In the genomic region with DNA sequence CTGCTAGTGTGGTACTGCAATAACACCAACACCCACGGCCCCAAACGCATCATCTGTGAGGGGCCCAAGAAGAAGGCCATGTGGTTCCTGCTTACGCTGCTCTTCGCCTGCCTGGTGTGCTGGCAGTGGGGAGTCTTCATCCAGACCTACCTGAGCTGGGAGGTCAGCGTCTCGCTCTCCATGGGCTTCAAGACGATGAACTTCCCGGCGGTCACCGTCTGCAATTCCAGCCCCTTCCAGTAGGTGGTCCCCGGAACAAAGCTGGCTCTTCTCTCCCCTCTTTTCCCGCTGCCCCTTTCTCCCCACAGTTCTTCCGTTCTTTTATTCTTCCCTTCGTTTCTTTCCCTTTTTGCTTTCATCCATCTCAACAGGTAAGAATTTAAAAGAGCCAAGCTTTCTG, we compare ENCODE assay signal across 9 mouse cellular contexts. TPM values are rescaled to one million over a fixed set of nuclear protein-coding genes. Genes with fewer than 3 reads are reported as not detected.
A peak's percentile ranks its signal among the peaks of the same experiment; 100 is the strongest.
DNase-seq lines count a peak whose midpoint lies in the region; ATAC-seq and TF ChIP-seq lines count a peak whose summit lies in the region.
"Had no signal": no experiment of that assay in that cellular context is flagged by ENCODE, and none has a peak within 500 bp of the region (broad histone marks: within the 10 kb centered on the region; RNA-seq: fewer than 3 reads in every experiment).

No protein-coding gene starts in this region.

- peak; percentile 54 for DNase-seq in kidney, adult 18-20 months
- no peak for DNase-seq in kidney, adult 11 months
- DNase-seq in ZHBTc4 (ENCODE audit: low read depth, low spot score), result peak; percentile 57
- peak; percentile 80 for DNase-seq in embryonic facial prominence, embryonic 10.5 days (ENCODE audit: low spot score)
- DNase-seq in heart, postnatal 36 days, result peak; percentile 9 to 48
- no peak for DNase-seq in midbrain, postnatal 0 days (ENCODE audit: low spot score)
- DNase-seq in gastrocnemius, postnatal 36 days, result no peak
- DNase-seq: liver, embryonic 13.5 days had no signal

- peaks cover 9% of the 10 kb centered on the region; the same call in 1 of the 2 replicates for H3K4me1 ChIP-seq in embryonic facial prominence, embryonic 10.5 days
- H3K4me1 ChIP-seq in limb, embryonic 12.5 days (replicated peaks), result no peaks in the 10 kb centered on the region
- H3K4me1 ChIP-seq in midbrain, postnatal 0 days (ENCODE audit: insufficient read depth, low read length), result no peaks in the 10 kb centered on the region
- H3K4me1 ChIP-seq: liver, embryonic 13.5 days had no signal

- H3K36me3 ChIP-seq in embryonic facial prominence, embryonic 10.5 days (replicated peaks), result no peaks in the 10 kb centered on the region
- H3K36me3 ChIP-seq in limb, embryonic 12.5 days, result no peaks in the 10 kb centered on the region
- no peaks in the 10 kb centered on the region for H3K36me3 ChIP-seq in midbrain, postnatal 0 days (ENCODE audit: insufficient read depth, low read length)
- H3K36me3 ChIP-seq: liver, embryonic 13.5 days had no signal

- peaks cover 5% of the 10 kb centered on the region; the same call in 1 of the 2 replicates for H3K27me3 ChIP-seq in embryonic facial prominence, embryonic 10.5 days (replicated peaks; ENCODE audit: low read depth, poor library complexity, severe bottlenecking)
- 0 out of 2 replicates have a peak, but pooled peaks cover 6% of the 10 kb centered on the region for H3K27me3 ChIP-seq in limb, embryonic 12.5 days
- no peaks in the 10 kb centered on the region for H3K27me3 ChIP-seq in midbrain, postnatal 0 days (ENCODE audit: insufficient read depth, low read length)
- H3K27me3 ChIP-seq: liver, embryonic 13.5 days had no signal

- TF ChIP-seq CTCF in midbrain, postnatal 0 days (IDR thresholded peaks at IDR 0.05), result peak; percentile 64

- intact Hi-C loops in heart, postnatal 36 days (cut with DNase I), result loop anchor here (2.0 kb wide), 1 partner anchor 65 kb away; no protein-coding TSS in a partner anchor
- intact Hi-C loops in gastrocnemius, postnatal 36 days (cut with DNase I), result loop anchor here (5.0 kb wide), 1 partner anchor 63 kb away; no protein-coding TSS in a partner anchor

- no peaks in the 10 kb centered on the region for H3K9me3 ChIP-seq in embryonic facial prominence, embryonic 10.5 days
- H3K9me3 ChIP-seq in limb, embryonic 12.5 days, result no peaks in the 10 kb centered on the region
- no peaks in the 10 kb centered on the region for H3K9me3 ChIP-seq in midbrain, postnatal 0 days (ENCODE audit: low read length)
- H3K9me3 ChIP-seq: liver, embryonic 13.5 days had no signal

- 12% methylated on average over 14 of the region's 14 CpGs for WGBS in embryonic facial prominence, embryonic 10.5 days
- 12% methylated on average over 14 of the region's 14 CpGs for WGBS in limb, embryonic 12.5 days
- 8% methylated on average over 14 of the region's 14 CpGs for WGBS in midbrain, postnatal 0 days

- ATAC-seq in limb, embryonic 12.5 days (ENCODE audit: insufficient number of reproducible peaks, insufficient read depth, low FRiP score, low TSS enrichment, low read depth), result no peak
- ATAC-seq in midbrain, postnatal 0 days (ENCODE audit: low FRiP score), result no peak

- peak overlapping the region; percentile 27 for H3K4me3 ChIP-seq in embryonic facial prominence, embryonic 10.5 days
- H3K4me3 ChIP-seq in limb, embryonic 12.5 days (replicated peaks), result 0 out of 2 replicates have a peak overlapping the region, but pooled peaks have one; percentile 3
- no peak overlapping the region for H3K4me3 ChIP-seq in midbrain, postnatal 0 days (ENCODE audit: low read depth, low read length)
- H3K4me3 ChIP-seq: liver, embryonic 13.5 days had no signal

- 0 out of 2 replicates have a peak overlapping the region, but pooled peaks have one; percentile 27 for H3K27ac ChIP-seq in embryonic facial prominence, embryonic 10.5 days (replicated peaks)
- no peak overlapping the region for H3K27ac ChIP-seq in limb, embryonic 12.5 days
- H3K27ac ChIP-seq in midbrain, postnatal 0 days (ENCODE audit: low read depth, low read length), result no peak overlapping the region
- H3K27ac ChIP-seq: liver, embryonic 13.5 days had no signal

- peak overlapping the region; percentile 42 for H3K4me2 ChIP-seq in limb, embryonic 12.5 days
- peak overlapping the region; percentile 6; the same call in 1 of the 2 replicates for H3K4me2 ChIP-seq in midbrain, postnatal 0 days (ENCODE audit: low read depth, low read length, poor library complexity, severe bottlenecking)
- H3K4me2 ChIP-seq: liver, embryonic 13.5 days had no signal

- no peak overlapping the region for H3K9ac ChIP-seq in limb, embryonic 12.5 days (replicated peaks)
- no peak overlapping the region for H3K9ac ChIP-seq in midbrain, postnatal 0 days (replicated peaks; ENCODE audit: low read length, poor library complexity, severe bottlenecking)
- H3K9ac ChIP-seq: liver, embryonic 13.5 days had no signal

RNA-seq across cellular contexts. Expression of a gene that starts 34.5 kb away (rescaled TPM):
- 0.45 and 1.3 TPM in 2 replicates for polyA plus RNA-seq in embryonic facial prominence, embryonic 10.5 days (2016; fragmentation: Nextera tagmentation; extraction: Ambion mirVana)
- not detected for total RNA-seq in heart, postnatal 36 days (2021)
- not detected in 2 replicates for polyA plus RNA-seq in limb, embryonic 12.5 days (2016; fragmentation: Nextera tagmentation; extraction: Ambion mirVana)
- 0.09 and 0.60 TPM in 2 replicates for total RNA-seq in midbrain, postnatal 0 days (2014; rRNA removed)
- 0.47 and 0.52 TPM in 2 replicates for polyA plus RNA-seq in midbrain, postnatal 0 days (2015; fragmentation: Nextera tagmentation; extraction: Ambion mirVana)
- not detected for total RNA-seq in gastrocnemius, postnatal 36 days (2021)
- polyA plus RNA-seq: liver, embryonic 13.5 days had no signal

Comparison
In these comparisons a context has a peak if more than half of its experiments do, and no peak if none do; other contexts are left out.
1. DNase-seq: peak in kidney, adult 18-20 months (single experiment), ZHBTc4 (single experiment), embryonic facial prominence, embryonic 10.5 days (single experiment) and heart, postnatal 36 days (2 of 2); none in kidney, adult 11 months (single experiment), midbrain, postnatal 0 days (single experiment) and gastrocnemius, postnatal 36 days (0 of 2).